In the genomic region with DNA sequence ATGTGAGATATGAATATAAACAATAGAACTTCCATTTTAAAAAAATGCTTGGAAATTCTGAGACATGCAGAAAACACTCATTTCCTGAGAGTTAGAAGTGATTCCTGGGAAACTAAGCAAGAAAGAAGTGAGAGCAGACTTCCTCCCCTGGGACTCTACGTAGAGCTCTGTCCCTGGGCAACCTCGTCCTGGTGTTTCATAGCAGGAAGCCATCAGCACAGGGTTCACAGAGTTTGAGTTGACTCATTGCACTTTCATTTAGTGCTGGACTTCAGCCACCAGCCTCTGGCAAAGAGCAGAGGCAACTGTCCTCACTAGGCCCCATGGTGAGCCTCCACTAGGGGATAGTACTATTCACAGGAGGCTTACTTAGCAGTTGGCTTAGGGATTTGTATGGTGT, we compare ENCODE assay signal across 10 mouse cellular contexts. TPM values are rescaled to one million over a fixed set of nuclear protein-coding genes. Genes with fewer than 3 reads are reported as not detected.
A peak's percentile ranks its signal among the peaks of the same experiment; 100 is the strongest.
DNase-seq lines count a peak whose midpoint lies in the region; ATAC-seq and TF ChIP-seq lines count a peak whose summit lies in the region.
"Had no signal": no experiment of that assay in that cellular context is flagged by ENCODE, and none has a peak within 500 bp of the region (broad histone marks: within the 10 kb centered on the region; RNA-seq: fewer than 3 reads in every experiment).

No protein-coding gene starts in this region.

- DNase-seq in kidney, adult 11 months = peak; percentile 69
- peak; percentile 53 for DNase-seq in gastrocnemius, postnatal 10 days
- peak; percentile 72 for DNase-seq in kidney, postnatal 0 days (ENCODE audit: low spot score)
- DNase-seq in forebrain, embryonic 10.5 days (ENCODE audit: extremely low spot score, low spot score) = no peak
- DNase-seq in cerebellum, postnatal 25 days = no peak
- no peak for DNase-seq in layer of hippocampus, postnatal 25 days (ENCODE audit: extremely low spot score in 1 of 2, low spot score in 1 of 2)

- no peak for ATAC-seq in kidney, embryonic 15.5 days (replicated peaks; ENCODE audit: low FRiP score)
- ATAC-seq in kidney, postnatal 0 days (replicated peaks; ENCODE audit: low FRiP score, low read depth) = peak; percentile 65
- 0 out of 2 replicates have a peak, but pooled peaks have one; percentile 23 for ATAC-seq in megakaryocyte progenitor cell, adult 5-6 weeks (replicated peaks; ENCODE audit: poor library complexity)

- H3K27me3 ChIP-seq in kidney, embryonic 15.5 days = no peaks in the 10 kb centered on the region
- H3K27me3 ChIP-seq in kidney, postnatal 0 days (ENCODE audit: insufficient read depth, low read length) = no peaks in the 10 kb centered on the region
- H3K27me3 ChIP-seq in forebrain, embryonic 10.5 days (ENCODE audit: poor library complexity, severe bottlenecking) = no peaks in the 10 kb centered on the region

- H3K9me3 ChIP-seq in kidney, embryonic 15.5 days (replicated peaks) = no peaks in the 10 kb centered on the region
- H3K9me3 ChIP-seq in kidney, postnatal 0 days (replicated peaks; ENCODE audit: low read length) = no peaks in the 10 kb centered on the region
- H3K9me3 ChIP-seq in forebrain, embryonic 10.5 days = no peaks in the 10 kb centered on the region

- no peak overlapping the region for H3K9ac ChIP-seq in kidney, embryonic 15.5 days
- no peak overlapping the region for H3K9ac ChIP-seq in kidney, postnatal 0 days (ENCODE audit: low read depth, low read length)

- H3K36me3 ChIP-seq in kidney, embryonic 15.5 days = peaks cover 34% of the 10 kb centered on the region
- peaks cover 5% of the 10 kb centered on the region; the same call in 1 of the 2 replicates for H3K36me3 ChIP-seq in kidney, postnatal 0 days (ENCODE audit: insufficient read depth, low read length)
- H3K36me3 ChIP-seq in forebrain, embryonic 10.5 days (replicated peaks) = peaks cover 4% of the 10 kb centered on the region; the same call in 1 of the 2 replicates

- no peak overlapping the region for H3K4me2 ChIP-seq in kidney, embryonic 15.5 days
- H3K4me2 ChIP-seq in kidney, postnatal 0 days (ENCODE audit: low read length) = no peak overlapping the region

- no peak overlapping the region for H3K4me3 ChIP-seq in kidney, embryonic 15.5 days (replicated peaks)
- H3K4me3 ChIP-seq in kidney, postnatal 0 days (replicated peaks; ENCODE audit: low read depth, low read length) = no peak overlapping the region
- no peak overlapping the region for H3K4me3 ChIP-seq in forebrain, embryonic 10.5 days

- no peak overlapping the region for H3K27ac ChIP-seq in kidney, embryonic 15.5 days
- H3K27ac ChIP-seq in kidney, postnatal 0 days = no peak overlapping the region
- no peak overlapping the region for H3K27ac ChIP-seq in forebrain, embryonic 10.5 days

- H3K4me1 ChIP-seq in kidney, embryonic 15.5 days = no peaks in the 10 kb centered on the region
- no peaks in the 10 kb centered on the region for H3K4me1 ChIP-seq in kidney, postnatal 0 days (replicated peaks; ENCODE audit: insufficient read depth, low read length)
- peaks cover 9% of the 10 kb centered on the region for H3K4me1 ChIP-seq in forebrain, embryonic 10.5 days

- peak; percentile 21; the same call in 1 of the 2 replicates for TF ChIP-seq CTCF in kidney, postnatal 0 days (IDR thresholded peaks at IDR 0.05; ENCODE audit: low read depth)

- 51% methylated on average over 2 of the region's 2 CpGs for WGBS in kidney, embryonic 15.5 days
- WGBS in kidney, postnatal 0 days = 54% methylated on average over 2 of the region's 2 CpGs
- WGBS in forebrain, embryonic 10.5 days = 77% methylated on average over 2 of the region's 2 CpGs

RNA-seq across cellular contexts. Expression of gene Prg2, which starts 19.0 kb away (rescaled TPM):
- polyA plus RNA-seq in kidney, embryonic 15.5 days (2015; fragmentation: Nextera tagmentation; extraction: Ambion mirVana) = 0.27 and 0.77 TPM in 2 replicates
- 1 to 10 TPM in 1 of 2 experiments, not detected in 1; 4.8 TPM for total RNA-seq in gastrocnemius, postnatal 10 days (2021)
- not detected in 2 replicates for polyA plus RNA-seq in kidney, postnatal 0 days (2015; fragmentation: Nextera tagmentation; extraction: Ambion mirVana)
- total RNA-seq in megakaryocyte progenitor cell, adult 5-6 weeks (2015) = 43.2 and 74.2 TPM in 2 replicates
- total RNA-seq in megakaryocyte progenitor cell, adult 5-6 weeks (2017) = 135 and 270 TPM in 2 replicates
- not detected in 2 replicates for polyA plus RNA-seq in forebrain, embryonic 10.5 days (2016; fragmentation: Nextera tagmentation; extraction: Ambion mirVana)
- total RNA-seq in layer of hippocampus, postnatal 25 days (2021) = not detected
- total RNA-seq: gastrocnemius, postnatal 4 days had no signal

RNA-seq across cellular contexts. Expression of gene Slc43a3, which starts 24.9 kb away (rescaled TPM):
- polyA plus RNA-seq in kidney, embryonic 15.5 days (2015; fragmentation: Nextera tagmentation; extraction: Ambion mirVana) = 52.4 and 56.3 TPM in 2 replicates
- total RNA-seq in gastrocnemius, postnatal 10 days (2021) = 10 to 100 TPM; 18.9 to 20.0 TPM
- 36.7 and 41.4 TPM in 2 replicates for polyA plus RNA-seq in kidney, postnatal 0 days (2015; fragmentation: Nextera tagmentation; extraction: Ambion mirVana)
- 111 and 119 TPM in 2 replicates for total RNA-seq in megakaryocyte progenitor cell, adult 5-6 weeks (2015)
- total RNA-seq in megakaryocyte progenitor cell, adult 5-6 weeks (2017) = 94.2 and 94.7 TPM in 2 replicates
- 20.8 and 23.7 TPM in 2 replicates for polyA plus RNA-seq in forebrain, embryonic 10.5 days (2016; fragmentation: Nextera tagmentation; extraction: Ambion mirVana)
- under 1 TPM; 0.82 to 0.98 TPM for total RNA-seq in layer of hippocampus, postnatal 25 days (2021)

RNA-seq across cellular contexts. Expression of gene Prg3, which starts 26.7 kb away (rescaled TPM):
- not detected in 2 replicates for polyA plus RNA-seq in kidney, embryonic 15.5 days (2015; fragmentation: Nextera tagmentation; extraction: Ambion mirVana)
- not detected for total RNA-seq in gastrocnemius, postnatal 10 days (2021)
- polyA plus RNA-seq in kidney, postnatal 0 days (2015; fragmentation: Nextera tagmentation; extraction: Ambion mirVana) = not detected in 2 replicates
- 8.4 and 12.8 TPM in 2 replicates for total RNA-seq in megakaryocyte progenitor cell, adult 5-6 weeks (2015)
- 15.9 and 16.4 TPM in 2 replicates for total RNA-seq in megakaryocyte progenitor cell, adult 5-6 weeks (2017)
- not detected in 2 replicates for polyA plus RNA-seq in forebrain, embryonic 10.5 days (2016; fragmentation: Nextera tagmentation; extraction: Ambion mirVana)
- total RNA-seq in layer of hippocampus, postnatal 25 days (2021) = not detected
- total RNA-seq: gastrocnemius, postnatal 4 days had no signal
- polyA plus RNA-seq: small intestine, adult 2 months had no signal

Comparison
In these comparisons a context has a peak if more than half of its experiments do, and no peak if none do; other contexts are left out.
1. DNase-seq: peak in kidney, adult 11 months (single experiment), gastrocnemius, postnatal 10 days (single experiment) and kidney, postnatal 0 days (single experiment); none in forebrain, embryonic 10.5 days (single experiment), cerebellum, postnatal 25 days (0 of 2) and layer of hippocampus, postnatal 25 days (0 of 2).
2. RNA of gene Prg2, which starts 19.0 kb away (total RNA-seq): 43.2 to 270 TPM in megakaryocyte progenitor cell, adult 5-6 weeks; 4.8 TPM in gastrocnemius, postnatal 10 days and not detected in layer of hippocampus, postnatal 25 days; every median in the first group is over 4 times any median in the second.
3. RNA of gene Slc43a3, which starts 24.9 kb away (total RNA-seq): 94.2 to 119 TPM in megakaryocyte progenitor cell, adult 5-6 weeks and 18.9 to 20.0 TPM in gastrocnemius, postnatal 10 days; 0.82 to 0.98 TPM in layer of hippocampus, postnatal 25 days; every median in the first group is over 10 times any median in the second.
4. RNA of gene Prg3, which starts 26.7 kb away (total RNA-seq): 8.4 to 16.4 TPM in megakaryocyte progenitor cell, adult 5-6 weeks; not detected in gastrocnemius, postnatal 10 days and not detected in layer of hippocampus, postnatal 25 days; every median in the first group is over 4 times any median in the second.